Mouse (Mus musculus): Measurements from ENCODE around the gene Mlxip.

DNA sequence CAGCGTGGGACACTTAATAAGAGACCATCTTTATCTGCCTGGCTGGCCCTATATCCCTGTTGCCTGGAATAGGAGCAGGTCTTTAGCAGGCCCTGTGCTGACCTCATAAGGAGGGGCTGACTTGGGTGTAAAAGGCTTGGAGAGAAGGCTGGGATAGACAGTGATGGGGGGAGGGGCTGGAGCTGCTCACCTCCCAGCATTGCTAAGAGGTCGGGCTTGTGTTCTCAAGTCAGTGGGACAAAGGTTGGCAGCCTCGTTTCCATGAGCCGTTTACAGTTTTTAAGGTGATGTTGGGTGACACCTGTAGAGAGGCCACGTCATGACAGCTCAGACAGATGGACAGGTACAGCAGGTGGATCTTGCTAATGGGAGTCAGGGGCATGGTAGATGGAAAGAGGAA, 24.5 kb upstream of the Mlxip start:
- TF ChIP-seq EP300 (IDR thresholded peaks at IDR 0.05), result no peak
- TF ChIP-seq CTCF (IDR thresholded peaks at IDR 0.05), result no peak

Data from lung, postnatal 0 days (tissue).